Mouse (Mus musculus) C2C12 (cell line): ENCODE results near the gene Glt1d1.

Source experiments
- CEBPB ChIP-seq: IDR thresholded peaks from one replicate; pipeline ENCODE4 v1.6.1; 2011; ENCODE audit warnings: low read depth, mild to moderate bottlenecking, control low read depth, moderate library complexity
- CTCF ChIP-seq: IDR thresholded peaks from one replicate; pipeline ENCODE4 v1.5.1; 2011; ENCODE audit not compliant: control insufficient read depth, insufficient read depth, insufficient read length
- MAX ChIP-seq: IDR thresholded peaks from one replicate; pipeline ENCODE4 v1.6.1; 2011; ENCODE audit warnings: mild to moderate bottlenecking, control low read depth
- MYOD1 ChIP-seq: IDR thresholded peaks from one replicate; pipeline ENCODE4 v1.6.1; 2011; ENCODE audit warnings: low read depth; ENCODE audit not compliant: control insufficient read depth, insufficient read length
- USF1 ChIP-seq: IDR thresholded peaks from one replicate; pipeline ENCODE4 v1.6.1; 2011; ENCODE audit warnings: low read depth, mild to moderate bottlenecking, control low read depth, moderate library complexity

GRCm38 (mm10) chr5:127660267-127660666 is 28.2 kb downstream of the Glt1d1 start:
- TF ChIP-seq CTCF (no peak), MAX (no peak), MYOD1 (no peak), CEBPB (no peak), USF1 (no peak)
